Mouse (Mus musculus): ENCODE results near the gene Ccdc88a. TPM values are rescaled to one million over a fixed set of nuclear protein-coding genes. Genes with fewer than 3 reads are reported as not detected.
"Not testable (repeated sequence)": the region's sequence is repeated elsewhere in the genome, so short reads cannot be mapped to it uniquely, and the experiment has no call there.

Gene Ccdc88a
- total RNA-seq, 1 experiment from 2014 or later, result 19.9 TPM

DNA sequence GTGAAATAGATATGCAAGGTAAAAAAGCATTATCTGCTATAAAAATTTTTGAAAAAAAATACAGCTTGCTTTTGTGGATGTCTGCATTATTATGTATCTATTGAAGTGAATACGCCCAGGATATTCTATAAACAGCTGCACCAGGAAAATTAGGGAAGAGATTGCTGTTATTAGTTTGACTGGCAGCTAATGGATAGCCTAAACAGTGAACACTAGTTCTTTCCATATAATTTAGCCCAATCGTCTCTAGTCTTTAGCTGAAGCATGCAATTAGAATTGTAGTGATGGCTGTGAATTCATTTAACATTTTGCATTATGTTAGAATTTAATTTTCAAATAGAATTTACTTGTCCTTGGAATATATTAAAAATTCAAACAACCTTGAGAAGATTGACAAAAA is 75.3 kb downstream of the Ccdc88a start:
- no peak for DNase-seq

GRCm38 (mm10) chr11:29474676-29475075 is 101.2 kb downstream of the Ccdc88a start:
- no peak for DNase-seq

DNA sequence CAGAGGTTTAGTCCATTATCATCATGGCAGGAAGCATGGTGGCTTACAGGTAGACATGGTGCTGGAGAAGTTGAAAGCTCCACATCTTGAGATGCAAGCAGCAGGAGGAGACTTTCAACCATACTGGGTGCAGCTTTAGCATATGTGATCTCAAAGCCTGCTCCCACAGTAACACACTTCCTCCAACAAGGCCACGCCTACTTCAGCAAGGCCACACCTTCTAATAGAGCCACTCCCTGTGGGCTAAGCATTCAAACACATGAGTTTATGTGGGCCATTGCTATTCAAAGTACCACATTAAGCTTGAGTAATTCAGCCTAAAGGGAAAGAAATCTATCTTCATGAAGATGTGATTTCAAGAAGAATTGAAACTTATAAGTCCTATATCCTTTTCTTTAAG is 119.7 kb downstream of the Ccdc88a start:
- DNase-seq, result no peak

GRCm38 (mm10) chr11:29496962-29497361 is 123.5 kb downstream of the Ccdc88a start:
- DNase-seq, result no peak

DNA sequence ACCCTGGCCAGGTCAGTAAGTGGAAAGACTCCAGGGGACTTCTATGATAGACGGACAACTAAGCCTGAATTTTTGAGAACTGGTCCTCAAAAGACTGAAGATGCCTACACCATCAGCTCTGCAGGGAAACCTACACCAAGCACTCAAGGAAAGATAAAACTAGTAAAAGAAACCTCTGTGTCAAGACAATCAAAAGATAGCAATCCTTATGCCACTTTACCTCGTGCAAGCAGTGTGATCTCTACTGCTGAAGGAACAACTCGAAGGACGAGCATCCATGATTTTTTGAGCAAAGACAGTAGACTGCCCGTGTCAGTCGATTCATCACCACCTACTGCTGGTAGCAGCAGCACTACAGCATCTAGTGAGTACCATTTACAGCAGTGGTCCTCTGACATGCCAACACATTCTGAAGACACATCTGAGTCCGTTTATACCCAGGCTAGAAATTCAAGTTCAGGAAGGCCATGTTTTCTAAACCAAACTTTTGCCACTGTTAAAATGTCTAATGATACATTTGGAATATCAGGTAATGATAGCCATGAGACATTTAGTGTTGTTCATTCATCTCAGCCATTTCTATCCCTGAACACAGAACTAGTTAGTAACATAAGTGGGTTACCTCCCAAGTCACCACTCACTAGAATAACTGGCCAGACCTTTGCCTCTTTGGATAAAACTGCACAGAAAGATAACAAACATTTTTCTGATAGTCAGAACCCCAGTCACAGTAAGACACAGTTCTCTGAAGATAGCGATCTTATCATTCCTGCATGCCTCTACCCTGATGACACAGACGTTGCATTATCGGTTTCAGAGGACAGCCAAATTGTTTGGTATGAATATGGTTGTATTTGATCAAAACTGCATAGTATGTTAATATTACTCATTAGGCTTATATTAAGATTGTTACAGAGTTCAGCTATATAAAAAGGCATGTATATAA is 130.8 kb downstream of the Ccdc88a start:
- DNase-seq, result no peak

DNA sequence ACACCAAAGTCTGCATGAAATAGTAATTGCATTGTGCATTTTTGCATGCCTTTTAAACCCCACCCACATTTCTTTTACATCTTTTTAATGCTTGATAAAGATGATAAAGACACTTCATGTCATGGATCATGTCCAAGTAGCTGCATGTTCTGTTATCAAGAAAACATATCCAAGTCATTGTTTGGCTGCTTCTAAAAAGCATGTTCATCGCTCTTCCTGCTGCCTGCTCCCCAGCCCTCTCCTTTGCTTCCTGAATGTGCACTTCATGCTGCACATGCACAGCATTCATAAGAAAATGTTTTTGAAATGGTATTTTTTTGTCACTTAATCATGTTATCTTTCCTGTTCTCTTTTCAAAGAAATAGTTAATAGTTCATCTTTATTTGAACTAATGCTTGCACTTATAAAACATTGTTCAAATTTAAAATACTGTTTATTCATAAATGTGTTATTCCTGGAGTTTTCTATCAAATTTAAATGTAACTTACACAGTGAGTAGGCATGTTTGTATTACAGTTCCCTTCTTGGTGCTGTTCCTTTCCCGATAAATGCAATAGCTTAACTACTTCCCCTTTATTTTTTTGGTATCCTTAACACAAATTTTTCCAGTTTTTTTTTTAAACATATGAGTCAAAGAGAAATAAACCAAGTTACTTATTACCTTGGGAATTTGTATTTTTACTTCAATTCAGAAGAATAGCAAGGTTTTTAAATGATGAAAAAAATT is 131.6 kb downstream of the Ccdc88a start:
- no peak for DNase-seq

DNA sequence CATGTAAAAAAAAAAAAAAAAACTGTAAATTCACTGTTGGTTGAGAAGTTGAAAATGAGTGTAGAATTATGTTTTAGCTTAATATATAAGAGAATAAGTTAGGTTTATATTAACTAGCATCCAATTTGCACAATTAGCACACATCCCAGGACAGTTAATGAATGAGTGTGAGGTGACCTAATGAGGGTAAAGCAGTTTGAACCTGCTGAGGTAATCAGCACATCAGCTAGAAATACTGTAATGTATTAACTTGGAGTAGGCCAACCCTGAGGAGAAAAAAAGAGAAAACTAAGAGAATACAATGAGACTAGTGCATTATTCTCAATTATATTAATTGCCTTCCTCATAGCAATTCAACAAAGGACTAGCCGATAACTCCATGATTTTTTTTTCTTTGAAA is 136.0 kb downstream of the Ccdc88a start:
- no peak for DNase-seq

GRCm38 (mm10) chr11:29512818-29513535 is 139.5 kb downstream of the Ccdc88a start:
- DNase-seq, result no peak

DNA sequence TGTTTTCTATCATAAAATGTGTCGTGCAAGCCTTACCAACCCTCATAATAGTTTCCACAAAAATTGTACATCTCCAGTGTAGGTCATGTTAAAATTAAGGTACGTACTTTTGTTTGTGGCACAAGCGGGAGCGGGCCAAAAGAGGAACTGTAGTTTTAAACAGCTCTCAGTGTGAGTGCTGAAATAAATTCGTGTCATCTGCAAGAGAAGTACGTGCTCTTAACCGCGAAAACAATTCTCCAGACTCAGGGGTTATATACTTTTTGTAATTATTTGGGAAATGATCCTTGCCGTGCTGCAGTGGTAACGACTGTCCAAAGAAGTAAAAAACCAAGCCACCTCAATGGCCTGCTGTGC is 140.8 kb downstream of the Ccdc88a start:
- DNase-seq, result no peak

GRCm38 (mm10) chr11:29514682-29515412 is 141.4 kb downstream of the Ccdc88a start, which contains the start of gene Prorsd1:
Gene Prorsd1, minus strand, starts transcription at chr11:29515033.
- DNase-seq, result peak; percentile 96

- peak; percentile 90 for DNase-seq
These were observed 152.7 kb downstream of the Ccdc88a start, which contains the start of gene Mtif2 for GRCm38 (mm10) chr11:29525988-29526794. Gene Mtif2, plus strand, starts transcription at chr11:29526408.

- DNase-seq, result no peak
These were observed 164.7 kb downstream of the Ccdc88a start for GRCm38 (mm10) chr11:29538201-29538600.

GRCm38 (mm10) chr11:29544225-29544945 is 170.9 kb downstream of the Ccdc88a start:
- DNase-seq, result no peak

GRCm38 (mm10) chr11:29545150-29545752 is 171.8 kb downstream of the Ccdc88a start:
- DNase-seq, result not testable (repeated sequence)

DNA sequence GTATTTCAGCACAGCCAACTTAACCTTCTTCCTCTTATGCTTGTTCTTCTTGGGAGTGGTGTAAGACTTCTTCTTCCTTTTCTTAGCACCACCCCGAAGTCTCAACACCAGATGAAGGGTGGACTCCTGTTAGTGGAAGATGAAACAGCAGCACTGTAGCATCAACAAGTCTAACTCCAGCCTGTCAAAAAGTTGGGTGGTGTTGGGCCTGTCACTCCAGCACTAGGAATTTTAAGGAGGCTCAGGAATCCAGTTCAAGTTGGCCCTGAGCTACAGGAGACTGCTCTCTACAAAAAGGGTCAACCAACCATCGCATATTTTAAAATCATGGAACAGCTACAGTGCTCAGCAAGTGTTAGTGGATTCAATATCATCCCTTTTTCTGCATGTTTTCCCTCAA is 172.8 kb downstream of the Ccdc88a start:
- not testable (repeated sequence) for DNase-seq

- no peak for DNase-seq
These were observed 173.3 kb downstream of the Ccdc88a start for GRCm38 (mm10) chr11:29546762-29547161.

DNA sequence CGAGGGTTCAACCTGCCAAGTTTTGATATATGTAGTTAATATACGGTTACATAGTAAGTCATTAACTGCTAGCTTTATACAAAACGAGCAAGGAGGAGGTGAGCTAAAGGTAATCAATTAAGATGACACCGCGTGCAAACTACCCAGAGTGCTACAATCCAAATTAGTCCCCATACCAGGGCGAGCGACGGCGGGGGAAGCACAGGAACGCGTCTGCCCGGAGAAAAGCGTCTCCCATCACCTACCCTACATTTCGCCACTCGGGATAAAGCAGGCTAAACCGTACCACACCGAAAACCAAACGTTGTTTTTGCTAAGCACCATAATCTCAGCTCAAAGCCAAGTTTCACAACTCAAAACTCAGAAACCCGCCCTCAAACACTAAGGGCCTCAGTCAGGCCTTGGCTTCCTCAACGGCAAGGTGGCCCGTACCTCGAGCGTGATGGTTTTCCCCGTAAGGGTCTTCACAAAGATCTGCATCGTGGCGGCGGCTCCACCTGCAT is 173.8 kb downstream of the Ccdc88a start:
- DNase-seq, result no peak

GRCm38 (mm10) chr11:29547752-29548503 is 174.5 kb downstream of the Ccdc88a start, which contains the start of the genes Clhc1 and Rps27a:
Gene Clhc1, plus strand, starts transcription at chr11:29547950.
Gene Rps27a, minus strand, starts transcription at chr11:29548109.
- DNase-seq, result peak; percentile 96
